Mouse (Mus musculus) CD4-positive, CD25-positive, alpha-beta regulatory T cell, adult 4 months (primary cell): ENCODE measurements at regions not wholly inside any gene's neighbourhood (a gene's known extent, or its start where the extent isn't known, plus 50 kb on each side); places are given as distances from the start of the nearest gene placed in this dataset.
A peak's percentile ranks its signal among the peaks of the same experiment; 100 is the strongest.

Source experiments
- ATAC-seq: one replicate; pipeline ENCODE4 v1.8.0; 2017

DNA sequence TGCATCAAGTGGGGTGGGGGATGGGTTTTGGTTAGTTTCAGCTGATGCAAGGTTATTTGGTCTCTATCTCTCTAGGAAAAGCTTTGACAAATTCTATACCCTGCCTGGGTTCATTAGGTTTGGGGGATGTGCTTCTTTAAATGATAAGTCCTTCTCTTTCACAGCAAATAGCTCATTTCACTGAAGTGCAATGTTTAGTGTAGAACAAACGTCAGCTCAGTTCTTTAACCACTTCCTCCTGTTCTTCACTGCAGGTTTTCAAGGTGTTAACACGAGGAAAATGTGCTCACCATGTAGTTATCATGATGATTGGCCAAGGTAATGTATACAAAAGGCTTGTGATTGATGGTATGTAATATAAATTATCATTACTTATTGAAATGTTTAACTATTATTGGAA, 659.5 kb upstream of the A1bg start:
- peak; percentile 86 for ATAC-seq

- ATAC-seq: no peak
Observed at GRCm38 (mm10) chr15:61563347-61563746, 640.5 kb upstream of the A1bg start.

GRCm38 (mm10) chr15:61562252-61562651, 639.4 kb upstream of the A1bg start:
- ATAC-seq: no peak

DNA sequence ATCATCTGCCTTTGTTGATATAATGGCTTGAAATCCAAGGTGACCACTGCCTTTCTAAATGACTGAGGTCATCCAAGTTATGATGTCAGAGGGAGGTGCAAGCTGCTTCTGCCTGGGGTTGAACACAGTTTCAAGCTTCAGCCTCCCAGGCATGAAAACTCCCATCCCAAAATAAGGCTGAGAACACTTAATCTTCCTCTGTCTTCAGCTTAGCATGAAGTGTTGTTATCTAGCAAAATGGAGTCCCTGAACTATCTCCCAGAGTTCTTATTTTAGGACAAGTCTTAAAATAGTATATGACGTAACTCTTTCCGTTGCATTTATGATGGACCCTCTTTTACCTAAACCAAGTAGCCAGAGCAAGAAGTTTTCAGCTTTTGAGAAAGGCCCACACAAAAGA, 631.1 kb upstream of the A1bg start:
- ATAC-seq: no peak

GRCm38 (mm10) chr15:61553081-61553680, 630.4 kb upstream of the A1bg start:
- no peak for ATAC-seq

DNA sequence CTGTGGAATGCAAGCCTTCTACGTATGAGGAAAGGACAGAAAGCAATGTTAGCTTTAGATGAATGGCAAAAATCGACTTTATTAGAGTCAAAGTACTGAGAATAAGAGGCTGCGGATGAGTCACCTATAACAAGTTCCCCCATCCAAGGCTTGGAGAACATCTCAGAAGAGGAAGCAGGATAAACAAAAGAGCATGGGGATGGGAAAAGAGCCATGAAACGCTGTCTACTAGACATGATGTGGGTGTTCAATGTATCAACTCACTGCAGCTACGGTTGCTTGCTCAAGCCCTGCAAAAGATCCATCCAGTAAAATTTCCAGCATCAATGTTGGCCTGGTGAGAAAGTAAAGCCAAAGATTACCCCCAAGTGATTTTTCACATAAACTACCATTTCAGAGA, 628.4 kb upstream of the A1bg start:
- ATAC-seq: no peak

- peak; percentile 27 for ATAC-seq
Observed at GRCm38 (mm10) chr15:61548400-61548799, 625.6 kb upstream of the A1bg start.

GRCm38 (mm10) chr15:61546608-61547007, 623.8 kb upstream of the A1bg start:
- peak; percentile 93 for ATAC-seq

DNA sequence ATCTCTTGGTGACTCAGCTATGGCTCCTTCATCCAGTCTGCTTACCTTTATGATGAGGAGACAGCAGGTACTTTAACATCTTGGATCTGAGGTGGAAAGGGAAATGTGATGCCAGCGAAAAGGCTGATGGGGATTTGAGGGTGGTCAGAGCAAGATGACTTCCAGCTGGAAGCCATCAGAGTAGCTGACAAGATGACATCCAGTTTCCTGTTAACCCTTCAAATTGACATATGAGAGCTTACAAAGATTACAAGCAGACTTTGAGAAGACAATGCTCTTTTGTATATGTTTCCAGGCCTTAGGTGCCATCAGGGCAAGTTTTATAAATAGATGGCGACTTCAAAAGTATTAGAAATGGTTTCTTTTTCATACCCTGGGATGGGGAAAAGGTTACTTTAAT, 621.3 kb upstream of the A1bg start:
- ATAC-seq: no peak

- no peak for ATAC-seq
Observed at GRCm38 (mm10) chr15:61541643-61542042, 618.8 kb upstream of the A1bg start.

DNA sequence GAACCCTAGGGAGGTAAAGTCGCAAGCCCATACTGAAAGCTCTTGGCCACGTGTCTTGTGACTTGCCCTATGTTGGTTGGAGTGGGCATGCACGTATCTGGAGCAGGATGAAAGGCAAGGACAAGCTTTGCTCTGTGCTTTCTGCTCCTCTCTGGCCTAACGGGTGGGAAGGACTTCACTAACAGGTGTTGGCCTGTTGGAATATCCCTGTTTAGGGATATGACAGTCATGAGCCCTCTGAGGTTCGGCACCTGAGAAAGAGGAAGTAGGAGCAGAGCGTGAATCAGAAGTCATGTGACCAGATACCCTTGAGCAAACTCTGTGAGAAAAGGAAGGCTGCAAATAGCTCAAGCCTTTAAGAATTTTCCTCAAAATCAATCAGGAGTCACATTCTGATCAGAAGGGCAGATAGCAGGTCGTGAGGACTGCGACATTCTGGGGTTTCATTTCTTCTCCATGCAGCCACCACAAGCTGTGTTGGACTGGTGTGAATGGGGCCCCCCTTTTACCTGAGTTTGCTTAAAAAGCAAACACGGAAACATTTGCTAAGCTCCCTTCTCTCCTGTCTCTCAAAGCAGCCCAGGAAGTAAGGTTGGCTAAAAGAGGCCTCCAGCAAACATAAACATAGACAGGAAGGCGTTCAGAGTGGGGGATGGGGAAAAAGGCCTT, 618.1 kb upstream of the A1bg start:
- ATAC-seq: peak; percentile 78

GRCm38 (mm10) chr15:61538930-61539329, 616.1 kb upstream of the A1bg start:
- ATAC-seq: peak; percentile 62

- ATAC-seq: no peak
Observed at GRCm38 (mm10) chr15:61538169-61538755, 615.5 kb upstream of the A1bg start.

GRCm38 (mm10) chr15:61536332-61536716, 613.5 kb upstream of the A1bg start:
- no peak for ATAC-seq

- no peak for ATAC-seq
Observed at GRCm38 (mm10) chr15:61535644-61536331, 613.0 kb upstream of the A1bg start.

DNA sequence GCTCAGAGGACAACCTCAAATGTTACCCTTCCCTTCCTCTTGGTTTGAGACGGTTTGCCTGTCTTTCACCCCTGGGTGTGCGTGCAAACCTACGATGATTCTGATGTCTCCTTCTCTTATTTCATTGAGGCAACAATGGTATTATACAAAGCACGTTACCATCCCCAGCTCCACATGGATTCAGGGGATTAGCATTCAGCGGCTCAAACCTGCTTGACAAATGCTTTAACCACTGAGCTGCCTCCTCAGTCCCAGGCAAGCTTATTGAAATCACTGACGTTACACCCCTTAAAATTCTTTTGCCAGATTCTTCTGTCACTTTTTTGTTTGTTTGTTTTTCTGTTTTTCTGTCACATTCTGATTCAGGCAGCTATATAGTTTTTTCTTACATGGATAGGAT, 612.4 kb upstream of the A1bg start:
- no peak for ATAC-seq

- no peak for ATAC-seq
Observed at GRCm38 (mm10) chr15:61532808-61533207, 610.0 kb upstream of the A1bg start.

DNA sequence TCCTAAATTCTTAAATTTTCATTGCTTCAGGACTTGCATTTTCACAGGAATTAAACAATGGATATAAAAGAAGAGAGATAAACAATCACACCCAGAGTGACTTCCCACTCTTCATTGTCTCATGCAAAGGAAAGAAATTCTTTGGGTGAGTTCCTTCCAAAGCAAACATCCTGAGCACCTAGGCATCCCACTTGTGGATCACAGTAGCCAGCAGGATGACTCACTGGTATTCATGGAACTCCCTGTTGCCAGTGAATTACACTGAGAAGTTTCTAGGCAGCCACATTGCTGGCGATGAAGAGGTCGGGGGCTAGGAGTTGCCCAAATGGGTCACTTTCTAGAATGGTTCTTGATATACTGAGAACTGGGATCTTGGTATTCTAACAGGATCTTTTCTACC, 609.2 kb upstream of the A1bg start:
- ATAC-seq: no peak

DNA sequence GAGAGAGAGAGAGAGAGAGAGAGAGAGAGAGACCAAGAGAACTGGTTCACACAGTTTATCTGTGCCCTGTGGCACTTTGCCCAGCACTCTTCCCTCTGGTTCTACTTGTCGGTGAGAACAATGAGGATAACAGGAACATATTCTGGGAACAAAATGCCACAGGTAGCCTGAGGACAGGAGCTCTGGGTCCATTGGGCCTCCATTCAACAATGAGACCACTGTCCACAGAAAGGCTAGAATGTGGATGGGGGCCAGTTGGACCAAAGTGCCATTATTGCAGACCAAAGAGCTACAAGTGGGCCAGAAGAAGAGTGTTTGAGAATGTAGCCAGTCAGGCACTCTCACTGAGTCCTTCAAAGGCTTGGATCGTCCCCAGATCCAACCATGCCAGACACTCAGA, 600.2 kb upstream of the A1bg start:
- ATAC-seq: no peak

- no peak for ATAC-seq
Observed at GRCm38 (mm10) chr15:61517265-61517664, 594.5 kb upstream of the A1bg start.

GRCm38 (mm10) chr15:61514324-61514723, 591.5 kb upstream of the A1bg start:
- ATAC-seq: no peak

DNA sequence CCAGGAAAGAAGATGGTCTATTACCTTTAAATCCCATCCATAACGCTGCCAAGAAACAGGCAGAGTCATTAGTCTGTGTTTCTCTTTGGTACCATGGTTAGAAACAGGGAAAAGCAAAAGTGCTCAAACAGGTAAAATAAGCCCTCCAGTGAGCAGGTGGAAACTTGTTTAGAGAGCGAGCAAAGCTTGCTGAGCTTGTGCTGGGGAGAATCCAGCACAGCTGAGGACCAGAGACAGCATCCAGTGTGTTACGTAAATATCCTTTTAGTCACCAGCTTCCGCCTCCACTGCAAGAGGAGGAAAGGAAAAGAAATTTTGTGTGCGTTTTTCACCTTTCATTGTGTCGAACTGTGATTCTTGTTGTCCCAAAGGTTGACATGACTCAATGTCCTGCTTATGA, 586.0 kb upstream of the A1bg start:
- no peak for ATAC-seq

DNA sequence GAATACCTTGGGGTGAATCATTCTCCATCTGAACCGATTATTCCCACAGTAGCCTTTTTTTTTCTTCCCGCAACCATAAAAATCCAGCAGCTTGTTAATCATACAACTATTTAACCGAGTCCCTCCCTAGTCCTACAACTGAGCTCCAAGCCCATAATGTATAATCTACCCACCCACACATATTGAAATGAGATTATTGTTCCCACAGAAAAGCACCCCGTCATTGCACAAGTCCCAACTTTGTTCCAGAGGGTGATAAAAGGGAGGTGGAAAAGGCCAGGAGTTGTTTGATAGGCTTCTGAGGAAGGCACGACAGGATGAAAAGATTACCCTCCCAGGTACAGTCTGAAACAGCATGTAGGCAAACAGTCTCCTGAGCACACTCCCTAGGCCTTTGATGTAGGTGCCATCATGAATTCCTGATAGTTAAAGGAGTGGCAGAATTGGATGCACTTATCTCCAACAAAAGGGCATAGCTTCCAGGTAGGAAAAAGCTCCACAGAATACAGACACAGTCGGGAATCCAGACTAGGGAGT, 583.6 kb upstream of the A1bg start:
- no peak for ATAC-seq

DNA sequence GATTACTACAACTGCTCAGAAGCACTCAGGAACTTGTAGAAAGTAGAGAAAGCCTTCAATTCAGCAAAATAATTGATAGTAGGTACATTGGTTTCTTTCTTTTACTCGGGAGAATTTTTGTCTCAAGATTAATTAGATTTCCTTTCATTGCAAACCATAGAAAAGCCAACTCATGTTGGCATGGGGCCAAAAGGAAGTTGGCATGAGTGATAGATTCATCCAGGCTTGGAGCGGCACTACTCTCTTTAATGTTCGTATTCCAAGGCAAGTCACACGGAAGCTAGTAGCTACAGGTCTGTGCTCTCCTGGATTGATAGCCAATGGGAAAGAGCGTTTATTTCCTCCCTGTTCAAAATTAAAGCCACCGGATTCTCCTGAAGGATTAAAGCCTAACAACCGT, 580.6 kb upstream of the A1bg start:
- no peak for ATAC-seq
